Mouse (Mus musculus): ENCODE measurements around the gene Il10rb.

The Il10rb gene

DNA sequence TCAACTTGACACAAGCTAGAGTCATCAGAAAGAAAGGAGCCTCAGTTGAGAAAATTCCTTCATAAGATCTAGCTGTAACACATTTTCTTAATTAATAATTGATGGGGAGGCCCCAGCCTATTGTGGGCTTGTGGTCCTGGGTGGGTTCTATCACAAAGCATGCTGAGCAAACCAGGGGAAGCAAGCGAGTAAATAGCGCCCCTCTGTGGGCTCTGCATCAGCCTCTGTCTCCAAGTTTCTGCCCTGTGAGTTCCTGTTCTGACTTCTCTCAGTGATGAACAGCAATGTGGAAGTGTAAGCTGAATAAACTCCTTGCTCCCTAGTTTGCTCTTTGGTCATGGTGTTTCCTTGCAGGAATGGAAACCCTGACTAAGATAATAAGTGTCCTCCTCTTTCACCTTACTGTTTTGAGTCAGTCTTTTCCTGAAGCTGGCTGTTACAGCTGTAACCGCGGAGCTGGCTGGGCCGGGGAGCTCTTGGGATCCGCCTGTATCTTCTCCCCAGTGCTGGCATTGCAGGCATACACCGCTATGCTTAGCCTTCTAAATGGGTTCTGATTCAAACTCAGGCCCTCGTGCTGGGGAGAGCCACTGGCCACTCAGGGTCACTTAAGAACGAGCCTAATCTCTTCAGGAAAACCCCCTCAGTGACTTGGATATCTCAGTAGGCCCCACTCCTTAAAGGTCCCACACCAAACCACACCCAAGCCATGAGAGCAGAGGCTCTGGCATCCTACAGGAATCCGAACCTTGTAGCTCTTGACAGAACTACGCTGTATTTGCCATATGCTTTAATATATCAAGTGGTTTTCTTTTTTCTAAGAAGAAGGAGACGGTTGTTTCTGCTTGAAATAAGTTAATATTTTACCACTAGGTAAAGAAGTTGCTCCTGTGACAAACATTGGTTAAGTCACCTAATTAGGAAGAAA lies 44.4 kb downstream of the Il10rb start:
- DNase-seq (ENCODE audit: low spot score in 2 of 2), result no peak

DNA sequence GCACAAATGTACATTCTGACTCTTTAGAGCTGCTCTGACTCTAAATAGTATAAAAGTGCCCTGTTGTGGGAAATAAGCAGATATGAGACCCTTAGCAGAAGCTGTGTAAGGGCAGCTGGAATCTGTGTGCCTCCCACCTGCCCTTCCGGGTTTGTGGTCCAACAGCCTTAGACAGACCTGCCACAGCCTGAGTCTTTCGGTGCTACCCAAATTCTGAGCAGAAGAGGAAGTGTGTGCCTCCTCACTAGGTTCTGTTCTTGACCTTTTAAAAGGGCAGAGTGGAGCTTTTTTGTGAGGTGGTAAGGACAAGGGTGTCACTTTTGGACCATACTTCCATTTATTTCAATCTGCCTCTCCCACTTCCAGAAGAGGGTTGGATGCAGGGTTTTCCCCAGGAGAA lies 46.0 kb downstream of the Il10rb start:
- no peak for DNase-seq (ENCODE audit: low spot score in 2 of 2)

DNA sequence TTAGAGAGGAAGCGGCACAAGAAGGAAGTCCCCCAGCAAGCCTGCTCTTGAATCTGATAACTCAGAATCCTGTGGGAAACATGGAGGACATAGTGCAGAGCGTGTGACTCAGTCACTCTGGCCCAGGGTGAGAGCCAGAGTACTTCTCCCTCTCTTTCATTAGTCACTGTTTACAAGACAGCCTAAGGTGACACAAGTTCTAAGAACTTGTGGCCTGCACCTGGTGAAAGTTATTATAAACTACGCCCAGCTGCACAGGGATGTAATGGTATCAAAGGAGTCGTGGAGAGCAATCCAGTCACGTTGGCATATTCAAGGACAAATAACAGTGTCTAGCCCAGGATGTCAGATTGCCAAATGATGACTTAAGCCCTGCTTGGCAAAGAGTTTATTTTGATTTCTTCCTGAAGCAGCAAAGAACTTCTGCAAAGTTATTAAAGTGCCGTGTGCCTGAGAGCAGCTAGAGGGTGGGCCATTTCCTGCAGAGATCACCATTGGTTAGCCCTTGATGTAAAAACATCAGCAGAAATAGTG lies 46.5 kb downstream of the Il10rb start:
- DNase-seq (ENCODE audit: low spot score in 2 of 2), result no peak

- no peak for DNase-seq (ENCODE audit: low spot score in 2 of 2)
These were observed 49.9 kb downstream of the Il10rb start for GRCm38 (mm10) chr16:91455868-91456267.

DNA sequence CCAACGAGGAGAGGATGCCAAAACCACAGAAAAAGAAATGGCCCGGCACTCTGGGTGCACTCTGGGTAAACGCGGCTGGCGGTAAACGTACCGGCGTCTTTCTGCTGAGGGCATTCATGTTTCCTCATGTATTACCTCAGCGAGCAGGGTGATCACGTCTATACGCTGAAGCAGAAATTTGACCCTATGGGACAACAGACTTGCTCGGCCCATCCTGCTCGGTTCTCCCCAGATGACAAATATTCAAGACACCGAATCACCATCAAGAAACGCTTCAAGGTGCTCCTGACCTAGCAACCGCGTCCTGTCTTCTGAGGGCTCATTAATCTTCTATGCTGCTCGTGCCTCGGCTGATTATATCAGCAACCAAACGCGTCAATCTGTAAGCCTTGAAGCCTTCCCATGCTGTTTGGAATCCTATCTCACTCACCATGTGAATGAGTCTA lies 52.4 kb downstream of the Il10rb start:
- DNase-seq (ENCODE audit: low spot score in 2 of 2), result no peak

GRCm38 (mm10) chr16:91458976-91459375 lies 53.0 kb downstream of the Il10rb start:
- peak in 1 of 2 experiments; percentile 30 for DNase-seq (ENCODE audit: low spot score in 2 of 2)

DNA sequence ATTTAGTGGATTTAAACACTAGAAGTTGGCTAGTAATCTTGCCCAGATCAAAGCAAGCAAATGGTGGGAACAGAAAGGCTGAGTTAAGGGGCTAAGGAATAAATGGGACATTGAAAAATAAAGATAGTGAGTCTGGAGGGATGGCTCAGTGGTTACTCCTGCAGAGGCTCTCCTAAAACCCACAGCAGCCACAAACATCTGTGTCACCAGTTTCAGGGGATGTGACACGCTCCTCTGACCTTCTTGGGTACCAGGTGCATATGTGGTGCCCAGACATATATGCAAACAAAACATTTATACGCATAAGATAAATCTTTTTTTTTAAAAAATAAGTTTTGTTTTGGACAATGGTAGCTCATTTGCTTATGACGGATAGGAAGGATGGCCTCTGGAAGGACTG lies 53.4 kb downstream of the Il10rb start:
- no peak for DNase-seq (ENCODE audit: low spot score in 2 of 2)

- DNase-seq (ENCODE audit: low spot score in 2 of 2), result no peak
These were observed 53.9 kb downstream of the Il10rb start for GRCm38 (mm10) chr16:91459841-91460370.

DNA sequence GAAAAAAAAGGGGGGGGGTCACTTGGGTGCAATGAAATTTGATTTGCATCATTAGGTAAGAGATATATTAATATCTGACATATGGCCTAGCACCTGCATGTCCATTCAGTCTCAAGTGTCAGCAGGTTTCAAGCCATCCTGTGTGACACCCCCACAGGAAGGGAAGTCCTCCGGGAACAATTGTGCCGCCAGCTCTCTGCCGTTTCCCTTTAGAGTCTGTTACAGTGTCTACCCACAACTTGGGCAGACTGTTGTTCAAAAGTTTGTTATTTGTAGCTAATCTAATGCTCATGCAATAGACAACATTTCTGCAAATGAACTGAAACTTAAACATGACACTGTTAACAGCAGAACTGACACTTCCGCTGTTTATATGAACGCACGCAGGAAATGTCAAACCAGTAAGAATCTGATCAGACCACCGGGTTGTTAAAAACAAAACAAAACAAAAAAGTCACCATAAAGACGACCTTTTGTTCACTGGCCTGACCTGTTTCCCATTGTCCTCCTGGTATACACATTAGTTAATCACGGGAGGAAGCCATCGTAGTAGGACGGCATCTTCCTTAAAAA lies 55.2 kb downstream of the Il10rb start:
- no peak for DNase-seq (ENCODE audit: low spot score in 2 of 2)

GRCm38 (mm10) chr16:91461773-91462181 lies 55.8 kb downstream of the Il10rb start:
- DNase-seq (ENCODE audit: low spot score in 2 of 2), result no peak

GRCm38 (mm10) chr16:91462644-91463043 lies 56.7 kb downstream of the Il10rb start:
- DNase-seq (ENCODE audit: low spot score in 2 of 2), result no peak

GRCm38 (mm10) chr16:91463400-91463799 lies 57.4 kb downstream of the Il10rb start:
- no peak for DNase-seq (ENCODE audit: low spot score in 2 of 2)

- DNase-seq (ENCODE audit: low spot score in 2 of 2), result no peak
These were observed 58.0 kb downstream of the Il10rb start for GRCm38 (mm10) chr16:91463836-91464400.

GRCm38 (mm10) chr16:91464594-91465504 lies 58.9 kb downstream of the Il10rb start:
- DNase-seq (ENCODE audit: low spot score in 2 of 2), result peak; percentile 72 to 88

- DNase-seq (ENCODE audit: low spot score in 2 of 2), result no peak
These were observed 59.7 kb downstream of the Il10rb start for GRCm38 (mm10) chr16:91465505-91466240.

- no peak for DNase-seq (ENCODE audit: low spot score in 2 of 2)
These were observed 60.6 kb downstream of the Il10rb start for GRCm38 (mm10) chr16:91466566-91466965.

DNA sequence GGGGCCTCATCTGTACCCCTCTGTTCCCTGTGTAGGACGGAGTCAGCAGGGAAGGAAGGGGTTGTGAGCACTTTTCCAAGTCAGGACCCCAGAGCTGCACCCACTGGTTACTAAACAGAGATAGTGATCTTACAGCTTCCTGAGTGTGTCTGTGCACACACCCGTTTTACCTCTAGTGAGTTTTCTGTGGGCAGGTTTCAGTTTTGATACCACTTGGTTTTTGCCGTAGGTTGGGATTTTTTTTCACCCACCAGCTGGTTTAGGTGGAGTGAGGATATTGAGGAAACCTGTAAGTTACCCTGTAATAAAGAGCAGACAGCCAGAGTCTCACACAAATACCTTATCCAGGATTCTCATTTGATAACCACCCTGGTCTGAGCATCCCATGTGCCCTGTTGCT lies 64.5 kb downstream of the Il10rb start:
- no peak for DNase-seq (ENCODE audit: low spot score in 2 of 2)

- no peak for DNase-seq (ENCODE audit: low spot score in 2 of 2)
These were observed 65.5 kb downstream of the Il10rb start for GRCm38 (mm10) chr16:91471481-91471880.

Measured in cerebellum, postnatal 4 days (tissue).